Mouse (Mus musculus) kidney, adult 2 months (tissue): ENCODE data around the gene H2-K1. TPM values are rescaled to one million over a fixed set of nuclear protein-coding genes. Genes with fewer than 3 reads are reported as not detected.

Source experiments
- DNase-seq: peaks from one replicate; pipeline ENCODE4 v3.0.0; 2021
- H3K27ac ChIP-seq: fragments of 200-500 bp; 2 replicates; pipeline ENCODE4 v1.5.1; 2012; ENCODE audit warnings: low read depth, low read length, control low read depth, inconsistent platforms; ENCODE audit not compliant: insufficient read depth
- H3K27me3 ChIP-seq: fragments of 200-500 bp; replicated peaks from 2 replicates; pipeline ENCODE4 v1.6.1; 2012; ENCODE audit warnings: mild to moderate bottlenecking, moderate library complexity, low read length, inconsistent platforms; ENCODE audit not compliant: control insufficient read depth, insufficient read depth
- H3K36me3 ChIP-seq: fragments of 200-500 bp; 2 replicates; pipeline ENCODE4 v1.6.1; 2012; ENCODE audit warnings: mild to moderate bottlenecking, moderate library complexity, low read length, inconsistent platforms; ENCODE audit not compliant: control insufficient read depth, insufficient read depth
- H3K4me1 ChIP-seq: fragments of 200-500 bp; 2 replicates; pipeline ENCODE4 v1.6.1; 2011; ENCODE audit warnings: low read length; ENCODE audit not compliant: control insufficient read depth, insufficient read depth
- H3K4me3 ChIP-seq: fragments of 200-500 bp; 2 replicates; pipeline ENCODE4 v1.5.1; 2011; ENCODE audit warnings: mild to moderate bottlenecking, low read depth, low read length, control low read depth; ENCODE audit not compliant: insufficient read depth
- CTCF ChIP-seq: fragments of 200-500 bp; conservative IDR thresholded peaks from 2 replicates; pipeline ENCODE4 v1.5.1; 2011; ENCODE audit warnings: low read depth, mild to moderate bottlenecking, control low read depth, low read length, moderate library complexity, mixed read lengths; ENCODE audit not compliant: insufficient read depth, insufficient read length
- POLR2A ChIP-seq: fragments of 200-500 bp; IDR thresholded peaks from one replicate; pipeline ENCODE4 v1.6.1; 2011; ENCODE audit warnings: low read depth, low read length, control low read depth
- WGBS: fragments of 180-500 bp; shearing (Covaris S2); methylation state at CpG from one replicate; pipeline ENCODE4 v1.1.7; 2018; 5-methylcytosine and 5-hydroxymethylcytosine counted together
- polyA plus RNA-seq: library from polyadenylated mRNA; depleted of rRNA; stranded (reverse); fragments of >200 nt; gene quantifications from 2 replicates; pipeline ENCODE4 v1.2.3, GENCODE M21; 2012; rRNA removed

The H2-K1 gene
- polyA plus RNA-seq, 1 experiment = 1,255 TPM

DNA sequence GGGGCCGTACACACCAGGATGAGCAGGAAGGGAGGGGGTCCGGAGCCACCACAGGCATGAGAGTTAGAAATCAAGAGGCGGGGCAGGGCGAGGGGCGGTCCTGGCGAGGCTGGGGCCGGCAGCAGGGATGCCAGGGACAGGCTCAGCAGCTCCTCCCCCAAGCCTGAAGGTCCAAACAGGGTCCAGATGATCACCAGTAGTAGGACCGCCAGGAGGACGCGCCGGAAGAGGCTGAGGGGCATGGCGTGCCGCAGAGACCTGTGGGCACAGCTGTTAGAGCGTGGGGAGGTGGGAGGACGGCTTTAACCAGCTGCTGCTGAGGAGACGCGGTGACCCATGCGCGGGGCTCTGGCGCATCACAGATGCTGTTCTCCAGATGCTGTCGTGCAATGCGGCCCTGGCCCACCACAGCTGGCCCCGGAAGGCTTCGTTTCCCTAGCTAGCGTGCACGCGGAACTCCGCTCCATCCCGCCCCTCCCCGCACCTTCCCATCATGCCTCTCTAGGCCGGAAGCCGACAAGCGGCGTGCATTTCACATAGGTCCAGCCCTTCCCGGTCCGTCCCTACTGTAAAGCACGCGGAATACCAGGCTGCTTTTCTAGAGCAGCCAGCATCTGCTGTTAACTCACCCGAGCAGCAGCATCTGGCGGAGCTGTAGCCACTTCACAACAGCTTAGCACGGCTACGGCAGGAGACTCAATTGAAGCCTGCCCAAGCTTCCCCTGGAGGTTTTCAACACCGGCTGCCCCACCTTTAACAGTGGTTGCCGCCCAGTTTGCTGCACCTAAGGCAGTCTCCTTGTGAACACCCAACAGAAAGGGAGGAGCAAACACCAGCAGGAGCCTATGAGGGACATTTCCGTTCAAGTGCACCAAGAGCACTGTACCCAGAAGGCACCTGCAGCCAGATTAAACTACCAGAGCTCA, 48.9 kb downstream of the H2-K1 start, which contains the start of gene B3galt4:
B3galt4 (minus strand) TSS at position 468 of the 926 bp plus-strand sequence.
- DNase-seq = peak; percentile 76
- no peaks in the 10 kb centered on the region for H3K27me3 ChIP-seq
- TF ChIP-seq CTCF (no peak), POLR2A (peak; percentile 65)
- peak within 1 kb of the TSS; percentile 62 for H3K4me3 ChIP-seq
- peak within 1 kb of the TSS; percentile 30; the same call in 1 of the 2 replicates for H3K27ac ChIP-seq
- no peaks in the 10 kb centered on the region for H3K36me3 ChIP-seq
- H3K4me1 ChIP-seq = peaks cover 13% of the 10 kb centered on the region; the same call in 1 of the 2 replicates
- 2% methylated on average over 45 of the region's 45 CpGs for WGBS

DNA sequence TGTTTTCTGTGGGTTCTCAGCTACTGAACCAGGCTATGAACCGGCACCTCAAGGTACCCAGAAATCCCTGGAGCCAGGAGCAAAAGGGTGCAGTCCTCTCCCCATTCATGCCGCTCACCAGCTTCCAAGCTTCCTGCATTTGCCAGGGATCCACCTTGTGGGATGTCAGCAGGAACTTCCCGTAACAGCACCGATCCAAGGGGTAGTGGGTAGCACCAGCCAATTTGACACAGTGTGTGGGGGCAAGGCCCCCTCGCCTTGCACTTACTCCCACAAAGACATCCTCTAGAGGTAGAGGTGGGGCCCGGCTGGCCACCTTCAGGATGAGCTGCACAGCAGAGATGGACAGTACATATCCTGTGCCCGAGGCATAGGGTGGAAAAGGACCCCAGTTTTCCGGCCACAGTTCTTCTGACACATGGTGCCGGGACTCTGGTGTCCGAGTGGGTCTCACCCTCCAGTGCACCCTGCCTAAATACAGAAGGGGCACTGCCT, 50.0 kb downstream of the H2-K1 start:
- H3K36me3 ChIP-seq = no peaks in the 10 kb centered on the region
- WGBS = 74% methylated on average over 10 of the region's 10 CpGs
- no peak overlapping the region for H3K27ac ChIP-seq
- H3K4me3 ChIP-seq = no peak overlapping the region
- no peak for DNase-seq
- no peak for TF ChIP-seq CTCF
- TF ChIP-seq POLR2A = no peak
- no peaks in the 10 kb centered on the region for H3K27me3 ChIP-seq
- H3K4me1 ChIP-seq = peaks cover 12% of the 10 kb centered on the region; the same call in 1 of the 2 replicates

DNA sequence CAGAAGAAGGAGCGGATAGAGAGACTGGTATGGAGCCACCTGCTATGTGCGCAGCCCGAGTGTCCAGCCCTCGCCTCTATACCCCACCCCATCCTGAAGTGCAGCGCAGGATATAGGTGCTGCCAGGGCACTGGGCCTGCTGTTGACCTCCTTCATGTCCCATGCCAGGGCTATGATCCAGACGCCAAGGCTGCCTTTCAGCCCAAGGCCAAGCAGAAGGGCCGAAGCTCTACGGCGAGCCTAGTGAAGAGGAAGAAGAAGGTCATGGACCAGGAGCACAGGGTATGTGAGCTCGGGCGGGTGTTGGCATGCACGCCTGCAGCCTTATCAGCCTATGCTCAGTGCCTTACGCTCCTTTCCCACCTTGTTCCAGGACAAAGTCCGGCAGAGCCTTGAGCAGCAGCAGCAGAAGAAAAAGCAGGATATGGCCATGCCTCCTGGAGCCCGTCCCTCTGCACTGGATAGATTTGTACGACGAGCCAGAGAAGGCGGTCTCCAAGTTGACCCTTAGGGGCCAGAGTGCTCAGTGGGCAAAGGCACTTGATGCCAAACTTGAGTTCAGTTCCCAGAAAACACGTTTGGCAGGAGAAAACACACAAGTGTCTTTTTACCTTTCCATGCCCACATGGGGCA, 51.1 kb downstream of the H2-K1 start:
- Histone ChIP-seq H3K27ac (no peak overlapping the region), H3K4me3 (no peak overlapping the region), H3K27me3 (no peaks in the 10 kb centered on the region), H3K4me1 (peaks cover 5% of the 10 kb centered on the region; the same call in 1 of the 2 replicates), H3K36me3 (no peaks in the 10 kb centered on the region)
- DNase-seq = no peak
- 73% methylated on average over 19 of the region's 19 CpGs for WGBS
- no peak for TF ChIP-seq POLR2A
- TF ChIP-seq CTCF = no peak

DNA sequence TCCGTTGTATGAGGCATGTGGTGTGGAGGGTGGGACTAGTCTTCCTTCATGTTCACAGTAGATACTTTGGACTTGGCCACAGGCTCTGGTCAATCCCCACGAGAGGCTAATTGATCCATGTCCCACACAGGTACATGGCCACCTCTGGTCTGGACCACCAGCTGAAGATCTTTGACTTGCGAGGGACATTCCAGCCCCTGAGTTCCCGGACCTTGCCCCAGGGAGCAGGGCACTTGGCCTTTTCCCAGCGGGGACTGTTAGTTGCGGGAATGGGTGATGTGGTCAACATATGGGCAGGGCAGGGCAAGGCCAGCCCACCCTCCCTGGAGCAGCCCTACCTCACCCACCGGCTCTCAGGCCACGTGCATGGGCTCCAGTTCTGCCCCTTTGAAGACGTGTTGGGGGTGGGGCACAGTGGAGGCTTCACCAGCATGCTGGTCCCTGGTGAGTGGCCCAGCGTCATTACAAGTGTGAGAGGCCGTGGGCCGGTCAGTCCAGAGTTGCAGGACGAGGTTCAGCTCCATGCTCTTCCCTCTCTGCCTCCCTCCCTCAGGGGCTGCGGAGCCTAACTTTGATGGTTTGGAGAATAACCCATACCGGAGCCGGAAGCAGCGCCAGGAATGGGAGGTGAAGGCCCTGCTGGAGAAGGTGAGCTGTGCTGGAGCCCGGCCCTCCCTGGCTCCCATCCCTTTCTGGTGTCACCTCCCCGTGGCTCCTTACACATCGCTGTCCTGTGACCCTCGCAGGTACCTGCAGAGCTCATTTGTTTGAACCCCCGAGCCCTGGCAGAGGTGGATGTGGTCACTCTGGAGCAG, 51.9 kb downstream of the H2-K1 start:
- Histone ChIP-seq H3K36me3 (no peaks in the 10 kb centered on the region), H3K27ac (no peak overlapping the region), H3K4me3 (no peak overlapping the region), H3K27me3 (no peaks in the 10 kb centered on the region), H3K4me1 (peaks cover 5% of the 10 kb centered on the region; the same call in 1 of the 2 replicates)
- WGBS = 72% methylated on average over 22 of the region's 22 CpGs
- DNase-seq = no peak
- TF ChIP-seq POLR2A (no peak), CTCF (no peak)

DNA sequence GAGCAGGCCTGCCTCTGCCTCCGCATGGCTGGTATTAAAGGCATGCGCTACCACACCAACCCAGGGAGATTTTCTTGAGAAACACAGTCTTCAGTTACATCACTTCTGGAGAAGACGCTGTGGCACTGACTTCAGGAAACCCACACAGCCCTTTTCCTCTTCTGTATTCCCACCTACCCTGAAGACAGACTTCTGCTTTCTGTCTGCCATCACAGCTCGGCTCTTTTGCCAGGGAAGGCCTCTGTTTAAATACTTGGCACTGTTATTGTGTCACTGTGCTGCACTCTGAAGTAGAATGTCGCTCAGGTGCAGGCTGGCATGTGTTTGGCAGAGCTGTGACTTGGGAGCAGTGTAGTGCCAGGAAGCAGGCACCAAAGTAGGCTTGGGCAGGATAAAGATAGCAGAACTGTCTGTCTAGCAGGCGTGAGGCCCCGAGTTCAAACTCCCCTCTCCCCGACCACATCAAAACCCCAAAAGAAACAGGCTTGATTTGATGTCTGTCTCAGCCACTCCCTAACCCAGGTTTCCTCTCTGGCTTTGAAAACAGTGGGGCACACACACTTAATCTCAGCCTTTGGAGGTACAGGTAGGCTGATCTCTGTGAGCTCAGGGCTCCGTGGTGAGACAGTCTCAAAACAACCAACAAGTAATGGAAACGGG, 52.6 kb downstream of the H2-K1 start:
- TF ChIP-seq POLR2A (no peak), CTCF (no peak)

More for the DNA sequence above, 52.6 kb downstream of the H2-K1 start:
- Histone ChIP-seq H3K36me3 (no peaks in the 10 kb centered on the region), H3K4me3 (no peak overlapping the region), H3K27ac (no peak overlapping the region), H3K4me1 (peaks cover under 1% of the 10 kb centered on the region; the same call in 1 of the 2 replicates), H3K27me3 (no peaks in the 10 kb centered on the region)
- DNase-seq = no peak
- 86% methylated on average over 10 of the region's 10 CpGs for WGBS

Other genes with a start within 250 kb of the H2-K1 start
- gene Rab11b, start 239.8 kb downstream of the H2-K1 start, polyA plus RNA-seq = 291 and 303 TPM in 2 replicates
- gene Angptl4, start 218.5 kb downstream of the H2-K1 start, polyA plus RNA-seq = 19.2 and 21.0 TPM in 2 replicates
- 83.0 and 89.3 TPM in 2 replicates for gene Kank3, start 189.8 kb downstream of the H2-K1 start, polyA plus RNA-seq
- 620 and 1,023 TPM in 2 replicates for gene Rps28, start 175.8 kb downstream of the H2-K1 start, polyA plus RNA-seq
- 672 and 745 TPM in 2 replicates for gene Ndufa7, start 175.8 kb downstream of the H2-K1 start, polyA plus RNA-seq
- gene Cd320, start 157.3 kb downstream of the H2-K1 start, polyA plus RNA-seq = 71.3 and 87.8 TPM in 2 replicates
- gene Gm7029, start 126.5 kb downstream of the H2-K1 start, polyA plus RNA-seq = not detected in 2 replicates
- 1.3 and 1.6 TPM in 2 replicates for gene Kifc1, start 109.7 kb downstream of the H2-K1 start, polyA plus RNA-seq
- gene Platr17, start 95.2 kb downstream of the H2-K1 start, polyA plus RNA-seq = not detected in 2 replicates
- 33.3 and 35.0 TPM in 2 replicates for gene Daxx, start 90.9 kb downstream of the H2-K1 start, polyA plus RNA-seq
- gene Tapbp, start 84.4 kb downstream of the H2-K1 start, polyA plus RNA-seq = 106 and 112 TPM in 2 replicates
- 31.6 and 54.0 TPM in 2 replicates for gene Zbtb22, start 84.4 kb downstream of the H2-K1 start, polyA plus RNA-seq
- 61.8 and 78.6 TPM in 2 replicates for gene Rgl2, start 70.8 kb downstream of the H2-K1 start, polyA plus RNA-seq
- gene Pfdn6, start 60.0 kb downstream of the H2-K1 start, polyA plus RNA-seq = 27.4 and 41.1 TPM in 2 replicates
- gene Wdr46, start 59.7 kb downstream of the H2-K1 start, polyA plus RNA-seq = 15.3 and 16.0 TPM in 2 replicates
- 6.7 and 7.8 TPM in 2 replicates for gene B3galt4, start 48.9 kb downstream of the H2-K1 start, polyA plus RNA-seq
- 54.2 and 60.5 TPM in 2 replicates for gene Vps52, start 44.5 kb downstream of the H2-K1 start, polyA plus RNA-seq
- 342 and 406 TPM in 2 replicates for gene Rps18, start 44.3 kb downstream of the H2-K1 start, polyA plus RNA-seq
- 30.4 and 36.3 TPM in 2 replicates for gene Ring1, start 24.3 kb upstream of the H2-K1 start, polyA plus RNA-seq
- gene H2-Ke6, start 27.7 kb upstream of the H2-K1 start, polyA plus RNA-seq = 165 and 208 TPM in 2 replicates
- gene Slc39a7, start 31.3 kb upstream of the H2-K1 start, polyA plus RNA-seq = 90.4 and 106 TPM in 2 replicates
- gene Rxrb, start 31.5 kb upstream of the H2-K1 start, polyA plus RNA-seq = 49.3 and 59.2 TPM in 2 replicates
- gene Col11a2, start 39.1 kb upstream of the H2-K1 start, polyA plus RNA-seq = 0.35 and 0.39 TPM in 2 replicates
- 3.1 and 8.5 TPM in 2 replicates for gene H2-Oa, start 92.0 kb upstream of the H2-K1 start, polyA plus RNA-seq
- 30.1 and 37.1 TPM in 2 replicates for gene H2-DMa, start 119.2 kb upstream of the H2-K1 start, polyA plus RNA-seq
- 110 and 117 TPM in 2 replicates for gene Brd2, start 122.3 kb upstream of the H2-K1 start, polyA plus RNA-seq
- 3.2 and 15.6 TPM in 2 replicates for gene H2-DMb2, start 143.0 kb upstream of the H2-K1 start, polyA plus RNA-seq
- gene H2-DMb1, start 152.7 kb upstream of the H2-K1 start, polyA plus RNA-seq = 72.3 and 80.5 TPM in 2 replicates
- 14.5 and 19.4 TPM in 2 replicates for gene Tap1, start 187.2 kb upstream of the H2-K1 start, polyA plus RNA-seq
- 21.5 and 32.3 TPM in 2 replicates for gene Psmb9, start 187.4 kb upstream of the H2-K1 start, polyA plus RNA-seq
- 34.2 and 58.1 TPM in 2 replicates for gene Psmb8, start 197.4 kb upstream of the H2-K1 start, polyA plus RNA-seq
- 25.0 and 29.2 TPM in 2 replicates for gene Tap2, start 203.2 kb upstream of the H2-K1 start, polyA plus RNA-seq
- 2.3 and 15.1 TPM in 2 replicates for gene H2-Ob, start 238.6 kb upstream of the H2-K1 start, polyA plus RNA-seq